ENCODE assay signal across 7 mouse cellular contexts in genomic region chr13:113034271-113034886, GRCm38 (mm10). TPM values are rescaled to one million over a fixed set of nuclear protein-coding genes. Genes with fewer than 3 reads are reported as not detected.
DNase-seq lines count a peak whose midpoint lies in the region; ATAC-seq and TF ChIP-seq lines count a peak whose summit lies in the region.

No protein-coding gene starts in this region.

- H3K9ac ChIP-seq in intestine, postnatal 0 days (ENCODE audit: low read depth, low read length): no peak overlapping the region; the same call in 1 of the 2 replicates
- H3K9ac ChIP-seq in neural tube, embryonic 13.5 days: peak overlapping the region; percentile 70; the same call in 1 of the 2 replicates

- no peaks in the 10 kb centered on the region for H3K36me3 ChIP-seq in megakaryocyte, embryonic 14.5 days (replicated peaks; ENCODE audit: low read length)
- no peaks in the 10 kb centered on the region for H3K36me3 ChIP-seq in intestine, postnatal 0 days (ENCODE audit: control insufficient read depth, insufficient read depth)
- no peaks in the 10 kb centered on the region for H3K36me3 ChIP-seq in neural tube, embryonic 13.5 days

- 5% methylated on average over 11 of the region's 11 CpGs for WGBS in intestine, postnatal 0 days
- WGBS in neural tube, embryonic 13.5 days: 3% methylated on average over 11 of the region's 11 CpGs

- H3K4me1 ChIP-seq in megakaryocyte, embryonic 14.5 days: peaks cover 33% of the 10 kb centered on the region
- H3K4me1 ChIP-seq in intestine, postnatal 0 days (replicated peaks; ENCODE audit: control insufficient read depth, insufficient read depth, low read length): 0 out of 2 replicates have a peak, but pooled peaks cover 5% of the 10 kb centered on the region
- peaks cover 26% of the 10 kb centered on the region for H3K4me1 ChIP-seq in neural tube, embryonic 13.5 days (replicated peaks)

- H3K27me3 ChIP-seq in megakaryocyte, embryonic 14.5 days (replicated peaks): peaks cover 69% of the 10 kb centered on the region
- H3K27me3 ChIP-seq in intestine, postnatal 0 days (replicated peaks; ENCODE audit: control insufficient read depth, insufficient read depth, low read length): peaks cover 53% of the 10 kb centered on the region
- peaks cover 64% of the 10 kb centered on the region for H3K27me3 ChIP-seq in neural tube, embryonic 13.5 days

- H3K4me2 ChIP-seq in intestine, postnatal 0 days (replicated peaks; ENCODE audit: low read depth): peak overlapping the region; percentile 89
- H3K4me2 ChIP-seq in neural tube, embryonic 13.5 days: peak overlapping the region; percentile 97

- DNase-seq in embryo, embryonic 10.5 days (ENCODE audit: low spot score): peak; percentile 52
- no peak for DNase-seq in layer of hippocampus, postnatal 25 days (ENCODE audit: extremely low spot score in 1 of 2, low spot score in 1 of 2)
- DNase-seq in layer of hippocampus, adult 11-12 months (ENCODE audit: low spot score): no peak

- no peak overlapping the region for H3K27ac ChIP-seq in intestine, postnatal 0 days (ENCODE audit: low read depth, low read length)
- no peak overlapping the region for H3K27ac ChIP-seq in neural tube, embryonic 13.5 days (replicated peaks)

- no peaks in the 10 kb centered on the region for H3K9me3 ChIP-seq in megakaryocyte, embryonic 14.5 days
- H3K9me3 ChIP-seq in intestine, postnatal 0 days (ENCODE audit: control insufficient read depth): no peaks in the 10 kb centered on the region
- no peaks in the 10 kb centered on the region for H3K9me3 ChIP-seq in neural tube, embryonic 13.5 days

- ATAC-seq in megakaryocyte, adult 5-6 weeks (ENCODE audit: poor library complexity, severe bottlenecking): no peak
- no peak for ATAC-seq in intestine, postnatal 0 days
- ATAC-seq in neural tube, embryonic 13.5 days (ENCODE audit: low read depth): no peak

- TF ChIP-seq CTCF in intestine, postnatal 0 days (IDR thresholded peaks at IDR 0.05; ENCODE audit: low read depth): no peak

- peak overlapping the region; percentile 91 for H3K4me3 ChIP-seq in megakaryocyte, embryonic 14.5 days (replicated peaks)
- H3K4me3 ChIP-seq in intestine, postnatal 0 days (ENCODE audit: low read depth, low read length): peak overlapping the region; percentile 52
- H3K4me3 ChIP-seq in neural tube, embryonic 13.5 days: peak overlapping the region; percentile 53

RNA-seq across cellular contexts. Expression of gene Cdc20b, which starts 0.5 kb away (rescaled TPM):
- polyA plus RNA-seq in megakaryocyte, embryonic 14.5 days (2012; ENCODE audit: insufficient read depth, low replicate concordance): not detected in 2 replicates
- not detected in 2 replicates for total RNA-seq in megakaryocyte, adult 5-6 weeks (2015)
- total RNA-seq in megakaryocyte, adult 5-6 weeks (2017): not detected in 2 replicates
- polyA plus RNA-seq in intestine, postnatal 0 days (2015; fragmentation: Nextera tagmentation; extraction: Ambion mirVana): not detected in 2 replicates
- polyA plus RNA-seq in neural tube, embryonic 13.5 days (2015; fragmentation: Nextera tagmentation; extraction: Ambion mirVana): not detected in 2 replicates
- total RNA-seq in layer of hippocampus, postnatal 25 days (2021): under 1 TPM in 1 of 2 experiments, not detected in 1; 0.39 TPM

RNA-seq across cellular contexts. Expression of gene Gpx8, which starts 11.8 kb away (rescaled TPM):
- polyA plus RNA-seq in megakaryocyte, embryonic 14.5 days (2012; ENCODE audit: insufficient read depth, low replicate concordance): not detected in 2 replicates
- 0.85 TPM in 1 of 2 replicates, not detected in the other for total RNA-seq in megakaryocyte, adult 5-6 weeks (2015)
- 1.9 TPM in 1 of 2 replicates, not detected in the other for total RNA-seq in megakaryocyte, adult 5-6 weeks (2017)
- 50.4 and 51.7 TPM in 2 replicates for polyA plus RNA-seq in intestine, postnatal 0 days (2015; fragmentation: Nextera tagmentation; extraction: Ambion mirVana)
- polyA plus RNA-seq in neural tube, embryonic 13.5 days (2015; fragmentation: Nextera tagmentation; extraction: Ambion mirVana): 81.0 and 94.9 TPM in 2 replicates
- 10 to 100 TPM in 1 of 2 experiments, 1 to 10 TPM in 1; 8.4 to 11.9 TPM for total RNA-seq in layer of hippocampus, postnatal 25 days (2021)

RNA-seq across cellular contexts. Expression of gene Mcidas, which starts 40.7 kb away (rescaled TPM):
- polyA plus RNA-seq in megakaryocyte, embryonic 14.5 days (2012; ENCODE audit: insufficient read depth, low replicate concordance): not detected in 2 replicates
- not detected in 2 replicates for total RNA-seq in megakaryocyte, adult 5-6 weeks (2015)
- not detected in 2 replicates for total RNA-seq in megakaryocyte, adult 5-6 weeks (2017)
- polyA plus RNA-seq in intestine, postnatal 0 days (2015; fragmentation: Nextera tagmentation; extraction: Ambion mirVana): not detected in 2 replicates
- 0.10 and 0.12 TPM in 2 replicates for polyA plus RNA-seq in neural tube, embryonic 13.5 days (2015; fragmentation: Nextera tagmentation; extraction: Ambion mirVana)
- total RNA-seq in layer of hippocampus, postnatal 25 days (2021): under 1 TPM; 0.37 to 0.75 TPM

RNA-seq across cellular contexts. Expression of gene Ccno, which starts 46.8 kb away (rescaled TPM):
- 0.67 TPM in 1 of 2 replicates, not detected in the other for polyA plus RNA-seq in megakaryocyte, embryonic 14.5 days (2012; ENCODE audit: insufficient read depth, low replicate concordance)
- total RNA-seq in megakaryocyte, adult 5-6 weeks (2015): 2.8 and 4.7 TPM in 2 replicates
- 4.1 and 5.9 TPM in 2 replicates for total RNA-seq in megakaryocyte, adult 5-6 weeks (2017)
- polyA plus RNA-seq in intestine, postnatal 0 days (2015; fragmentation: Nextera tagmentation; extraction: Ambion mirVana): 0.10 and 0.12 TPM in 2 replicates
- polyA plus RNA-seq in neural tube, embryonic 13.5 days (2015; fragmentation: Nextera tagmentation; extraction: Ambion mirVana): 0.25 TPM in 1 of 2 replicates, not detected in the other
- 1 to 10 TPM; 4.8 to 5.1 TPM for total RNA-seq in layer of hippocampus, postnatal 25 days (2021)

Comparison
In these comparisons a context has a peak if more than half of its experiments do, and no peak if none do; other contexts are left out.
1. RNA of gene Gpx8, which starts 11.8 kb away (polyA plus RNA-seq): 81.0 to 94.9 TPM in neural tube, embryonic 13.5 days and 50.4 to 51.7 TPM in intestine, postnatal 0 days; not detected in megakaryocyte, embryonic 14.5 days; every median in the first group is over 10 times any median in the second.
2. Peak in every context shown above with its lines, with median percentiles within 50 percentile points of each other: H3K4me3 ChIP-seq.